Mouse (Mus musculus) liver, embryonic 16.5 days (tissue): ENCODE data around the gene Myrfl. TPM values are rescaled to one million over a fixed set of nuclear protein-coding genes. Genes with fewer than 3 reads are reported as not detected.

ENCODE experiments used
- ATAC-seq: fragments of 200-750 bp; cut with Nextera tagmentation; 2 replicates; pipeline ENCODE4 v1.8.0; 2017; ENCODE audit warnings: low read depth, mild to moderate bottlenecking, moderate number of reproducible peaks, moderate library complexity
- H3K27ac ChIP-seq: fragments of 300-500 bp; sonication (generic); 2 replicates; pipeline ENCODE4 v1.5.1; 2014; ENCODE audit warnings: mild to moderate bottlenecking, low read length
- H3K27me3 ChIP-seq: fragments of 300-500 bp; sonication (generic); 2 replicates; pipeline ENCODE4 v1.6.1; 2014; ENCODE audit warnings: low read depth, low read length, mixed read lengths; ENCODE audit not compliant: control insufficient read depth, insufficient read depth
- H3K36me3 ChIP-seq: fragments of 300-500 bp; sonication (generic); 2 replicates; pipeline ENCODE4 v1.6.1; 2014; ENCODE audit warnings: mild to moderate bottlenecking; ENCODE audit not compliant: control insufficient read depth, insufficient read depth
- H3K4me1 ChIP-seq: fragments of 300-500 bp; sonication (generic); 2 replicates; pipeline ENCODE4 v1.6.1; 2014; ENCODE audit warnings: low read depth, low read length, mixed read lengths; ENCODE audit not compliant: control insufficient read depth
- H3K4me2 ChIP-seq: fragments of 300-500 bp; sonication (generic); 2 replicates; pipeline ENCODE4 v1.6.1; 2014; ENCODE audit warnings: low read depth, low read length, mixed read lengths
- H3K4me3 ChIP-seq: fragments of 300-500 bp; sonication (generic); 2 replicates; pipeline ENCODE4 v1.5.1; 2014; ENCODE audit warnings: low read depth, mild to moderate bottlenecking, low read length
- H3K9ac ChIP-seq: fragments of 300-500 bp; sonication (generic); 2 replicates; pipeline ENCODE4 v1.6.1; 2014; ENCODE audit warnings: low read depth, low read length
- H3K9me3 ChIP-seq: fragments of 300-500 bp; sonication (generic); replicated peaks from 2 replicates; pipeline ENCODE4 v1.6.1; 2016; ENCODE audit warnings: low read length; ENCODE audit not compliant: control insufficient read depth
- WGBS: fragments of 180-500 bp; shearing (Covaris S2); extraction: QIAGEN DNeasy Blood & Tissue Kit; methylation state at CpG from one replicate; pipeline ENCODE4 v1.1.7; 2014; ENCODE audit not compliant: insufficient replicate concordance; 5-methylcytosine and 5-hydroxymethylcytosine counted together
- polyA plus RNA-seq: library from polyadenylated mRNA; unstranded; fragments of >200 nt; fragmentation: Nextera tagmentation; extraction: Ambion mirVana; gene quantifications from 2 replicates; pipeline ENCODE4 v1.2.1, GENCODE M21; 2015

The Myrfl gene
- polyA plus RNA-seq, 1 experiment from 2014 or later = 0.07 TPM

GRCm38 (mm10) chr10:116815311-116816060, 81.2 kb downstream of the Myrfl start:
- no peaks in the 10 kb centered on the region for H3K36me3 ChIP-seq
- 53% methylated on average over 15 of the region's 15 CpGs for WGBS
- no peak for ATAC-seq

GRCm38 (mm10) chr10:116813150-116813549, 83.6 kb downstream of the Myrfl start:
- Histone ChIP-seq H3K4me2 (no peak overlapping the region), H3K4me3 (no peak overlapping the region), H3K27ac (no peak overlapping the region), H3K36me3 (no peaks in the 10 kb centered on the region), H3K9me3 (no peaks in the 10 kb centered on the region), H3K9ac (no peak overlapping the region), H3K4me1 (no peaks in the 10 kb centered on the region), H3K27me3 (no peaks in the 10 kb centered on the region)
- WGBS = 66% methylated on average over 9 of the region's 9 CpGs
- no peak for ATAC-seq

More at GRCm38 (mm10) chr10:116815311-116816060, 81.2 kb downstream of the Myrfl start:
- Histone ChIP-seq H3K9me3 (no peaks in the 10 kb centered on the region), H3K4me3 (no peak overlapping the region), H3K27me3 (no peaks in the 10 kb centered on the region), H3K9ac (no peak overlapping the region), H3K27ac (no peak overlapping the region), H3K4me1 (no peaks in the 10 kb centered on the region), H3K4me2 (no peak overlapping the region)

- H3K27me3 ChIP-seq = no peaks in the 10 kb centered on the region
- no peak for ATAC-seq
- no peaks in the 10 kb centered on the region for H3K4me1 ChIP-seq
- H3K4me3 ChIP-seq = no peak overlapping the region
- H3K27ac ChIP-seq = no peak overlapping the region
- 76% methylated on average over 15 of the region's 15 CpGs for WGBS
- H3K9me3 ChIP-seq = no peaks in the 10 kb centered on the region
- no peak overlapping the region for H3K9ac ChIP-seq
- H3K36me3 ChIP-seq = no peaks in the 10 kb centered on the region
- no peak overlapping the region for H3K4me2 ChIP-seq
These were observed 86.0 kb downstream of the Myrfl start for GRCm38 (mm10) chr10:116810738-116811137.

- no peak overlapping the region for H3K4me3 ChIP-seq
- no peak overlapping the region for H3K4me2 ChIP-seq
- H3K4me1 ChIP-seq = no peaks in the 10 kb centered on the region
- H3K27ac ChIP-seq = no peak overlapping the region
- WGBS = 50% methylated on average over 9 of the region's 9 CpGs
- no peak overlapping the region for H3K9ac ChIP-seq
- H3K36me3 ChIP-seq = no peaks in the 10 kb centered on the region
- no peaks in the 10 kb centered on the region for H3K9me3 ChIP-seq
- H3K27me3 ChIP-seq = no peaks in the 10 kb centered on the region
- no peak for ATAC-seq
These were observed 87.3 kb downstream of the Myrfl start for GRCm38 (mm10) chr10:116809383-116809782.

- no peak for ATAC-seq
- Histone ChIP-seq H3K9me3 (no peaks in the 10 kb centered on the region), H3K4me2 (no peak overlapping the region), H3K4me3 (no peak overlapping the region), H3K4me1 (no peaks in the 10 kb centered on the region), H3K9ac (no peak overlapping the region), H3K36me3 (no peaks in the 10 kb centered on the region), H3K27me3 (no peaks in the 10 kb centered on the region), H3K27ac (no peak overlapping the region)
- WGBS = 67% methylated on average over 10 of the region's 10 CpGs
These were observed 88.0 kb downstream of the Myrfl start for GRCm38 (mm10) chr10:116808556-116809353.

GRCm38 (mm10) chr10:116802178-116802794, 94.4 kb downstream of the Myrfl start:
- Histone ChIP-seq H3K36me3 (no peaks in the 10 kb centered on the region), H3K9me3 (no peaks in the 10 kb centered on the region), H3K4me2 (no peak overlapping the region), H3K9ac (no peak overlapping the region), H3K4me3 (no peak overlapping the region), H3K27ac (no peak overlapping the region), H3K27me3 (no peaks in the 10 kb centered on the region), H3K4me1 (no peaks in the 10 kb centered on the region)
- ATAC-seq = no peak
- 41% methylated on average over 5 of the region's 5 CpGs for WGBS

- WGBS = 52% methylated on average over 4 of the region's 4 CpGs
- H3K36me3 ChIP-seq = no peaks in the 10 kb centered on the region
- H3K9ac ChIP-seq = no peak overlapping the region
- no peaks in the 10 kb centered on the region for H3K9me3 ChIP-seq
- no peak for ATAC-seq
- H3K27me3 ChIP-seq = no peaks in the 10 kb centered on the region
- H3K4me2 ChIP-seq = no peak overlapping the region
- no peak overlapping the region for H3K4me3 ChIP-seq
- no peaks in the 10 kb centered on the region for H3K4me1 ChIP-seq
- no peak overlapping the region for H3K27ac ChIP-seq
These were observed 95.4 kb downstream of the Myrfl start for GRCm38 (mm10) chr10:116801281-116801680.

GRCm38 (mm10) chr10:116796066-116796465, 100.7 kb downstream of the Myrfl start:
- Histone ChIP-seq H3K27me3 (no peaks in the 10 kb centered on the region), H3K4me1 (no peaks in the 10 kb centered on the region), H3K4me2 (no peak overlapping the region), H3K27ac (no peak overlapping the region), H3K9ac (no peak overlapping the region), H3K9me3 (no peaks in the 10 kb centered on the region), H3K4me3 (no peak overlapping the region), H3K36me3 (no peaks in the 10 kb centered on the region)
- no peak for ATAC-seq
- 52% methylated on average over 6 of the region's 6 CpGs for WGBS

- Histone ChIP-seq H3K36me3 (no peaks in the 10 kb centered on the region), H3K27ac (no peak overlapping the region), H3K9me3 (no peaks in the 10 kb centered on the region), H3K9ac (no peak overlapping the region), H3K4me1 (no peaks in the 10 kb centered on the region), H3K27me3 (no peaks in the 10 kb centered on the region), H3K4me3 (no peak overlapping the region), H3K4me2 (no peak overlapping the region)
- ATAC-seq = no peak
These were observed 107.6 kb downstream of the Myrfl start for GRCm38 (mm10) chr10:116789096-116789495.
